Mouse (Mus musculus) brain, embryonic 14.5 days (tissue): ENCODE results near the gene Stk17b. TPM values are rescaled to one million over a fixed set of nuclear protein-coding genes. Genes with fewer than 3 reads are reported as not detected.

Experiments used
- DNase-seq: peaks from one replicate; pipeline ENCODE4 v3.0.0-alpha.2; 2011; ENCODE audit warnings: low read depth
- CTCF ChIP-seq: fragments of 200-500 bp; IDR thresholded peaks from 2 replicates; pipeline ENCODE4 v1.5.1; 2012; ENCODE audit warnings: inconsistent platforms, mild to moderate bottlenecking, moderate library complexity, borderline replicate concordance; ENCODE audit not compliant: insufficient read depth, insufficient read length; ENCODE audit errors: extremely low read depth
- POLR2A ChIP-seq: fragments of 200-500 bp; IDR thresholded peaks from 2 replicates; pipeline ENCODE4 v1.6.1; 2012; ENCODE audit warnings: mild to moderate bottlenecking, inconsistent platforms, borderline replicate concordance; ENCODE audit not compliant: poor library complexity, insufficient read depth, insufficient read length, severe bottlenecking; ENCODE audit errors: extremely low read depth
- polyA plus RNA-seq: library from polyadenylated mRNA; depleted of rRNA; stranded (reverse); fragments of >200 nt; gene quantifications from 2 replicates; pipeline ENCODE4 v1.2.3, GENCODE M21; 2012; rRNA removed

The Stk17b gene
- polyA plus RNA-seq, 1 experiment, result 2.6 TPM

GRCm38 (mm10) chr1:53720601-53721351 is 64.2 kb downstream of the Stk17b start:
- TF ChIP-seq CTCF (no peak), POLR2A (no peak)
- DNase-seq, result no peak

- no peak for DNase-seq
- TF ChIP-seq CTCF (no peak), POLR2A (no peak)
Observed at GRCm38 (mm10) chr1:53715966-53716515, 69.0 kb downstream of the Stk17b start.

- DNase-seq, result peak; percentile 86
- TF ChIP-seq POLR2A (no peak), CTCF (peak; percentile 23; the same call in 1 of the 2 replicates)
Observed at GRCm38 (mm10) chr1:53715446-53715845, 69.6 kb downstream of the Stk17b start.

- DNase-seq, result peak; percentile 24
Observed at GRCm38 (mm10) chr1:53713383-53713782, 71.6 kb downstream of the Stk17b start.

GRCm38 (mm10) chr1:53711069-53711468 is 74.0 kb downstream of the Stk17b start:
- no peak for DNase-seq
- TF ChIP-seq CTCF (no peak), POLR2A (no peak)

- peak; percentile 40 for DNase-seq
Observed at GRCm38 (mm10) chr1:53709602-53710001, 75.4 kb downstream of the Stk17b start.

- TF ChIP-seq CTCF, result peak; percentile 63
- TF ChIP-seq POLR2A, result no peak
Observed at GRCm38 (mm10) chr1:53706431-53707361, 78.3 kb downstream of the Stk17b start, which contains the start of gene Dnah7a. Dnah7a (minus strand) TSS chr1:53706784.

More at GRCm38 (mm10) chr1:53706431-53707361, 78.3 kb downstream of the Stk17b start, which contains the start of gene Dnah7a:
- DNase-seq, result peak; percentile 90

Other genes starting within 250 kb of the Stk17b start
- 7.8 and 10.7 TPM in 2 replicates for gene Dnah7a, start 78.4 kb downstream of the Stk17b start, polyA plus RNA-seq